Mouse (Mus musculus): ENCODE results near the gene Mtpn. TPM values are rescaled to one million over a fixed set of nuclear protein-coding genes. Genes with fewer than 3 reads are reported as not detected.
A peak's percentile ranks its signal among the peaks of the same experiment; 100 is the strongest.

Mtpn gene
- 50.6 and 52.7 TPM in 2 replicates for polyA plus RNA-seq (2015; fragmentation: Nextera tagmentation; extraction: Ambion mirVana)

DNA sequence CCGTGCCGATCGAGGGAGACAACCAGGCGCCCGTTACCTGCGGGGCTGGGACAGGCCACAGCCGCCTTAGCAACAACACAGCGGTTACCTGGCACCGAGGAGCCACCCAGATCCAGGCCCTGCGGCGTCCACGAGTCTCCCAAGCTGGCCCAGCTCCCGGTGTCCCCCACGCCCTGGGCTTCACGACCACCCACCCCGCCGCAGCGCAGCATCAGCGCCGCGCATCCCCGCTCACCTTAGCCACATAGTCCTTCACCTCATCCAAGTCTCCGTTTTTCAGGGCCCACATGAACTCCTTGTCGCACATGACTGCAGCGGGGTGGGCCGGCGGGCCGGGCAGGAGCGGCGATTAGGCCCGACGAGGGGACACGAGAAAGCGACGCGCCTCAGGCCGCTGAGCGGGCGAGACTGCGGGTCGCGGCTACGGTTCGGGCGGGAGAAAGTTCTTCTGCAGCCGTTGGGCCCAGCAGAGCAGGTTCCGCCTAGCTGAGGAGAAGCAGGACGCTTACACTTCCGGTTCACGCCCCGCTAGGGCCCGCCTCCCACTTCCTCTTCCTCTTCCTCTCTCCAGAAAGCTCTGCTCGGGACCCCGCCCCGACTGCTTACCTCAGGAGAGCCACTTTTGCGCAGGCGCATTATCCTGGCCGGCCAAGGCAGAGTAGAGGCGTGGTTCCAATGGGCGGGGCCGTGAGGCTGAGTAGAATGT, at the start of gene Mtpn:
Mtpn (minus strand) TSS at position 585 of the 706 bp plus-strand sequence.
- peak within 1 kb of the TSS; percentile 99 for H3K4me3 ChIP-seq (ENCODE audit: low read depth, low read length)
- no peaks in the 10 kb centered on the region for H3K9me3 ChIP-seq (replicated peaks; ENCODE audit: control insufficient read depth, low read length)
- no peaks in the 10 kb centered on the region; the same call in none of the 2 replicates for H3K4me1 ChIP-seq (ENCODE audit: control insufficient read depth, low read depth, low read length)
- under 1% methylated on average over 58 of the region's 61 CpGs for WGBS (ENCODE audit: insufficient replicate concordance)
- H3K9ac ChIP-seq (ENCODE audit: low read depth, low read length), result peak within 1 kb of the TSS; percentile 97
- peak within 1 kb of the TSS; percentile 71 for H3K4me2 ChIP-seq (ENCODE audit: low read depth, low read length)
- H3K27me3 ChIP-seq (ENCODE audit: control insufficient read depth, insufficient read depth, low read depth, low read length), result no peaks in the 10 kb centered on the region
- no peaks in the 10 kb centered on the region for H3K36me3 ChIP-seq (ENCODE audit: control insufficient read depth, insufficient read depth)
- H3K27ac ChIP-seq (ENCODE audit: low read length), result peak within 1 kb of the TSS; percentile 87
- peak; percentile 99 for ATAC-seq (ENCODE audit: low read depth)

- Histone ChIP-seq H3K4me3 (ENCODE audit: low read depth, low read length) (no peak overlapping the region), H3K9me3 (replicated peaks; ENCODE audit: control insufficient read depth, low read length) (no peaks in the 10 kb centered on the region), H3K36me3 (ENCODE audit: control insufficient read depth, insufficient read depth) (no peaks in the 10 kb centered on the region), H3K27me3 (ENCODE audit: control insufficient read depth, insufficient read depth, low read depth, low read length) (no peaks in the 10 kb centered on the region), H3K4me1 (ENCODE audit: control insufficient read depth, low read depth, low read length) (no peaks in the 10 kb centered on the region), H3K4me2 (ENCODE audit: low read depth, low read length) (no peak overlapping the region), H3K9ac (ENCODE audit: low read depth, low read length) (no peak overlapping the region), H3K27ac (ENCODE audit: low read length) (no peak overlapping the region)
- no peak for ATAC-seq (ENCODE audit: low read depth)
These were observed 29.0 kb upstream of the Mtpn start for GRCm38 (mm10) chr6:35568731-35569130.

- ATAC-seq (ENCODE audit: low read depth), result no peak
- no peak overlapping the region for H3K27ac ChIP-seq (ENCODE audit: low read length)
- no peaks in the 10 kb centered on the region for H3K27me3 ChIP-seq (ENCODE audit: control insufficient read depth, insufficient read depth, low read depth, low read length)
- no peak overlapping the region for H3K4me2 ChIP-seq (ENCODE audit: low read depth, low read length)
- no peak overlapping the region for H3K9ac ChIP-seq (ENCODE audit: low read depth, low read length)
- no peaks in the 10 kb centered on the region for H3K4me1 ChIP-seq (ENCODE audit: control insufficient read depth, low read depth, low read length)
- no peaks in the 10 kb centered on the region for H3K9me3 ChIP-seq (replicated peaks; ENCODE audit: control insufficient read depth, low read length)
- H3K36me3 ChIP-seq (ENCODE audit: control insufficient read depth, insufficient read depth), result no peaks in the 10 kb centered on the region
- no peak overlapping the region for H3K4me3 ChIP-seq (ENCODE audit: low read depth, low read length)
These were observed 28.1 kb upstream of the Mtpn start for GRCm38 (mm10) chr6:35567755-35568154.

DNA sequence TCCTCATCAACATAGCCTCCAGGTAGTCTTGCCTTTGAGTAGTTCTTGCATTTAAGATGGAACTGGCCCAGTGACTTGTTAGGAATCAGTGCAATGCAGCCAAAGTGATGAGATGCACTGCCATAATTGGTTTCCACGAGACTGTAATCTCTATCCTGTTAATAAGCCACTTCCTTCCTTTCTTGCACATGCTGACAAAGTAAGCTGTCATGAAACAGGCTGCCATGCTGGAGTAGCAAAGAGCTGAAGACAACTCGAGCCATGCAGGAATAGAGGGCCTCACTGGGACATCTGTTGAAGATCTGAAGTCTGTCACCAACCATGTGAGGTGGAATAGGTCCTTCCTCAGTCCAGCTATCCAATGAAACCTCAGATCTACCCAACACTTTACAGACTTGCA, 20.3 kb upstream of the Mtpn start:
- no peaks in the 10 kb centered on the region for H3K36me3 ChIP-seq (ENCODE audit: control insufficient read depth, insufficient read depth)
- WGBS (ENCODE audit: insufficient replicate concordance), result 18% methylated on average over 2 of the region's 2 CpGs
- no peak overlapping the region for H3K4me3 ChIP-seq (ENCODE audit: low read depth, low read length)
- H3K27me3 ChIP-seq (ENCODE audit: control insufficient read depth, insufficient read depth, low read depth, low read length), result no peaks in the 10 kb centered on the region
- H3K27ac ChIP-seq (ENCODE audit: low read length), result no peak overlapping the region
- ATAC-seq (ENCODE audit: low read depth), result no peak
- no peak overlapping the region for H3K4me2 ChIP-seq (ENCODE audit: low read depth, low read length)
- H3K9me3 ChIP-seq (replicated peaks; ENCODE audit: control insufficient read depth, low read length), result no peaks in the 10 kb centered on the region
- no peaks in the 10 kb centered on the region for H3K4me1 ChIP-seq (ENCODE audit: control insufficient read depth, low read depth, low read length)
- no peak overlapping the region for H3K9ac ChIP-seq (ENCODE audit: low read depth, low read length)

- no peaks in the 10 kb centered on the region for H3K27me3 ChIP-seq (ENCODE audit: control insufficient read depth, insufficient read depth, low read depth, low read length)
- H3K4me2 ChIP-seq (ENCODE audit: low read depth, low read length), result no peak overlapping the region
- no peak overlapping the region for H3K4me3 ChIP-seq (ENCODE audit: low read depth, low read length)
- no peaks in the 10 kb centered on the region for H3K4me1 ChIP-seq (ENCODE audit: control insufficient read depth, low read depth, low read length)
- no peak overlapping the region for H3K27ac ChIP-seq (ENCODE audit: low read length)
- H3K9me3 ChIP-seq (replicated peaks; ENCODE audit: control insufficient read depth, low read length), result no peaks in the 10 kb centered on the region
- H3K9ac ChIP-seq (ENCODE audit: low read depth, low read length), result no peak overlapping the region
- H3K36me3 ChIP-seq (ENCODE audit: control insufficient read depth, insufficient read depth), result no peaks in the 10 kb centered on the region
- no peak for ATAC-seq (ENCODE audit: low read depth)
These were observed 4.7 kb upstream of the Mtpn start for GRCm38 (mm10) chr6:35544352-35544751.

- WGBS (ENCODE audit: insufficient replicate concordance), result 63% methylated on average over 8 of the region's 8 CpGs
- Histone ChIP-seq H3K27me3 (ENCODE audit: control insufficient read depth, insufficient read depth, low read depth, low read length) (no peaks in the 10 kb centered on the region), H3K9ac (ENCODE audit: low read depth, low read length) (no peak overlapping the region), H3K4me2 (ENCODE audit: low read depth, low read length) (no peak overlapping the region), H3K27ac (ENCODE audit: low read length) (no peak overlapping the region), H3K4me1 (ENCODE audit: control insufficient read depth, low read depth, low read length) (no peaks in the 10 kb centered on the region; the same call in 1 of the 2 replicates), H3K36me3 (ENCODE audit: control insufficient read depth, insufficient read depth) (no peaks in the 10 kb centered on the region), H3K9me3 (replicated peaks; ENCODE audit: control insufficient read depth, low read length) (no peaks in the 10 kb centered on the region), H3K4me3 (ENCODE audit: low read depth, low read length) (no peak overlapping the region)
- ATAC-seq (ENCODE audit: low read depth), result no peak
These were observed 3.1 kb upstream of the Mtpn start for GRCm38 (mm10) chr6:35542656-35543400.

GRCm38 (mm10) chr6:35540377-35540776, 689 bp upstream of the Mtpn start:
- WGBS (ENCODE audit: insufficient replicate concordance), result 73% methylated on average over 9 of the region's 9 CpGs
- H3K4me2 ChIP-seq (ENCODE audit: low read depth, low read length), result no peak overlapping the region

GRCm38 (mm10) chr6:35538757-35539303, 858 bp downstream of the Mtpn start:
- no peak for ATAC-seq (ENCODE audit: low read depth)
- H3K9ac ChIP-seq (ENCODE audit: low read depth, low read length), result peak overlapping the region; percentile 97
- H3K27ac ChIP-seq (ENCODE audit: low read length), result peak overlapping the region; percentile 87
- H3K4me1 ChIP-seq (ENCODE audit: control insufficient read depth, low read depth, low read length), result no peaks in the 10 kb centered on the region; the same call in none of the 2 replicates
- H3K27me3 ChIP-seq (ENCODE audit: control insufficient read depth, insufficient read depth, low read depth, low read length), result no peaks in the 10 kb centered on the region
- H3K36me3 ChIP-seq (ENCODE audit: control insufficient read depth, insufficient read depth), result no peaks in the 10 kb centered on the region
- H3K4me2 ChIP-seq (ENCODE audit: low read depth, low read length), result peak overlapping the region; percentile 71
- peak overlapping the region; percentile 99 for H3K4me3 ChIP-seq (ENCODE audit: low read depth, low read length)
- no peaks in the 10 kb centered on the region for H3K9me3 ChIP-seq (replicated peaks; ENCODE audit: control insufficient read depth, low read length)
- WGBS (ENCODE audit: insufficient replicate concordance), result 2% methylated on average over 21 of the region's 21 CpGs

More at GRCm38 (mm10) chr6:35540377-35540776, 689 bp upstream of the Mtpn start:
- Histone ChIP-seq H3K9ac (ENCODE audit: low read depth, low read length) (no peak overlapping the region), H3K9me3 (replicated peaks; ENCODE audit: control insufficient read depth, low read length) (no peaks in the 10 kb centered on the region), H3K4me1 (ENCODE audit: control insufficient read depth, low read depth, low read length) (no peaks in the 10 kb centered on the region; the same call in none of the 2 replicates), H3K4me3 (ENCODE audit: low read depth, low read length) (no peak overlapping the region), H3K27ac (ENCODE audit: low read length) (no peak overlapping the region), H3K36me3 (ENCODE audit: control insufficient read depth, insufficient read depth) (no peaks in the 10 kb centered on the region), H3K27me3 (ENCODE audit: control insufficient read depth, insufficient read depth, low read depth, low read length) (no peaks in the 10 kb centered on the region)
- no peak for ATAC-seq (ENCODE audit: low read depth)

- H3K27ac ChIP-seq (ENCODE audit: low read length), result no peak overlapping the region
- H3K9me3 ChIP-seq (replicated peaks; ENCODE audit: control insufficient read depth, low read length), result no peaks in the 10 kb centered on the region
- H3K4me2 ChIP-seq (ENCODE audit: low read depth, low read length), result no peak overlapping the region
- no peaks in the 10 kb centered on the region for H3K27me3 ChIP-seq (ENCODE audit: control insufficient read depth, insufficient read depth, low read depth, low read length)
- H3K4me1 ChIP-seq (ENCODE audit: control insufficient read depth, low read depth, low read length), result no peaks in the 10 kb centered on the region; the same call in none of the 2 replicates
- no peaks in the 10 kb centered on the region for H3K36me3 ChIP-seq (ENCODE audit: control insufficient read depth, insufficient read depth)
- 27% methylated on average over 7 of the region's 7 CpGs for WGBS (ENCODE audit: insufficient replicate concordance)
- no peak overlapping the region for H3K9ac ChIP-seq (ENCODE audit: low read depth, low read length)
- H3K4me3 ChIP-seq (ENCODE audit: low read depth, low read length), result no peak overlapping the region
- no peak for ATAC-seq (ENCODE audit: low read depth)
These were observed 3.7 kb downstream of the Mtpn start for GRCm38 (mm10) chr6:35536021-35536420.
